Mouse (Mus musculus): ENCODE measurements around the gene Angptl8. TPM values are rescaled to one million over a fixed set of nuclear protein-coding genes. Genes with fewer than 3 reads are reported as not detected.

The Angptl8 gene
- total RNA-seq, 2 experiments from 2014 or later, result 1.5 TPM; not detected in 1

DNA sequence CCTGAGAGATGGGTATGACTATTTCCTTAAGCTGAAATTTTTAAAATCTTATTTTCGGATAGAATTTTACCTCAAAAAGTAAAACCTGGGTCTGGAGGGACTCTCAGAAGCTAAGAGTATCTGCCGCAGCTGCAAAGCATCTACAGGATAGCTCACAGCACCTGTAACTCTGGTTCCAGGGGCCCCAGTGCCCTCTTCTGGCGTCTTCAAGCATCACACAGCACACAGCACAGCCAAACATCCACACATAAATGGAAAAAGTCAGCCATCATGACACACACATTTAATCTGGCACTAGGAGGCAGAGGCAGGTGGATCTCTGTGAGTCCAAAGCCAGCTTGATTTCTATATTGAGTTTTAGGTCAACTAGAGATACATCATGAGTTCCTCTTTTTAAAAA lies 41.3 kb downstream of the Angptl8 start:
- ATAC-seq (replicated peaks; ENCODE audit: poor library complexity, severe bottlenecking), result no peak

Other genes with a start within 250 kb of the Angptl8 start
- gene Timm29, start 242.8 kb upstream of the Angptl8 start, total RNA-seq (2014; fragmentation: Nextera tagmentation), result 37.5 and 39.9 TPM in 2 replicates
- gene Timm29, start 242.8 kb upstream of the Angptl8 start, total RNA-seq (2017), result 51.6 and 59.1 TPM in 2 replicates
- gene Yipf2, start 242.7 kb upstream of the Angptl8 start, total RNA-seq (2014; fragmentation: Nextera tagmentation), result 16.2 and 19.9 TPM in 2 replicates
- 12.2 and 18.2 TPM in 2 replicates for gene Yipf2, start 242.7 kb upstream of the Angptl8 start, total RNA-seq (2017)
- 60.6 and 67.8 TPM in 2 replicates for gene Smarca4, start 219.3 kb upstream of the Angptl8 start, total RNA-seq (2014; fragmentation: Nextera tagmentation)
- 58.6 and 60.7 TPM in 2 replicates for gene Smarca4, start 219.3 kb upstream of the Angptl8 start, total RNA-seq (2017)
- 8.9 and 9.0 TPM in 2 replicates for gene Ldlr, start 112.0 kb upstream of the Angptl8 start, total RNA-seq (2014; fragmentation: Nextera tagmentation)
- 13.1 and 15.5 TPM in 2 replicates for gene Ldlr, start 112.0 kb upstream of the Angptl8 start, total RNA-seq (2017)
- 31.4 and 46.5 TPM in 2 replicates for gene Spc24, start 75.2 kb upstream of the Angptl8 start, total RNA-seq (2014; fragmentation: Nextera tagmentation)
- 117 and 138 TPM in 2 replicates for gene Spc24, start 75.2 kb upstream of the Angptl8 start, total RNA-seq (2017)
- gene Kank2, start 36.8 kb upstream of the Angptl8 start, total RNA-seq (2014; fragmentation: Nextera tagmentation), result 1.5 and 2.1 TPM in 2 replicates
- gene Kank2, start 36.8 kb upstream of the Angptl8 start, total RNA-seq (2017), result 0.78 and 1.6 TPM in 2 replicates
- gene Dock6, start 17.1 kb downstream of the Angptl8 start, total RNA-seq (2014; fragmentation: Nextera tagmentation), result 4.2 TPM in 2 replicates
- gene Dock6, start 17.1 kb downstream of the Angptl8 start, total RNA-seq (2017), result 0.52 and 5.6 TPM in 2 replicates
- 22.5 and 33.1 TPM in 2 replicates for gene Rab3d, start 82.7 kb downstream of the Angptl8 start, total RNA-seq (2014; fragmentation: Nextera tagmentation)
- gene Rab3d, start 82.7 kb downstream of the Angptl8 start, total RNA-seq (2017), result 44.0 and 51.7 TPM in 2 replicates
- not detected in 2 replicates for gene Ccdc159, start 92.0 kb downstream of the Angptl8 start, total RNA-seq (2014; fragmentation: Nextera tagmentation)
- 0.69 TPM in 1 of 2 replicates, not detected in the other for gene Ccdc159, start 92.0 kb downstream of the Angptl8 start, total RNA-seq (2017)
- gene Tmem205, start 92.0 kb downstream of the Angptl8 start, total RNA-seq (2014; fragmentation: Nextera tagmentation), result 40.4 and 75.8 TPM in 2 replicates
- gene Tmem205, start 92.0 kb downstream of the Angptl8 start, total RNA-seq (2017), result 21.1 and 33.3 TPM in 2 replicates
- 0.58 and 1.4 TPM in 2 replicates for gene Plppr2, start 101.5 kb downstream of the Angptl8 start, total RNA-seq (2014; fragmentation: Nextera tagmentation)
- not detected in 2 replicates for gene Plppr2, start 101.5 kb downstream of the Angptl8 start, total RNA-seq (2017)
- gene Swsap1, start 120.2 kb downstream of the Angptl8 start, total RNA-seq (2014; fragmentation: Nextera tagmentation), result 7.8 and 9.9 TPM in 2 replicates
- 7.6 and 8.2 TPM in 2 replicates for gene Swsap1, start 120.2 kb downstream of the Angptl8 start, total RNA-seq (2017)
- 0.21 and 0.41 TPM in 2 replicates for gene Epor, start 128.0 kb downstream of the Angptl8 start, total RNA-seq (2014; fragmentation: Nextera tagmentation)
- 0.77 TPM in 1 of 2 replicates, not detected in the other for gene Epor, start 128.0 kb downstream of the Angptl8 start, total RNA-seq (2017)
- gene Rgl3, start 153.9 kb downstream of the Angptl8 start, total RNA-seq (2014; fragmentation: Nextera tagmentation), result not detected in 2 replicates
- gene Rgl3, start 153.9 kb downstream of the Angptl8 start, total RNA-seq (2017), result not detected in 2 replicates
- gene Ccdc151, start 167.1 kb downstream of the Angptl8 start, total RNA-seq (2014; fragmentation: Nextera tagmentation), result not detected in 2 replicates
- gene Ccdc151, start 167.1 kb downstream of the Angptl8 start, total RNA-seq (2017), result not detected in 2 replicates
- gene Prkcsh, start 167.3 kb downstream of the Angptl8 start, total RNA-seq (2014; fragmentation: Nextera tagmentation), result 61.4 and 68.4 TPM in 2 replicates
- 127 and 144 TPM in 2 replicates for gene Prkcsh, start 167.3 kb downstream of the Angptl8 start, total RNA-seq (2017)
- not detected in 2 replicates for gene Elavl3, start 216.5 kb downstream of the Angptl8 start, total RNA-seq (2014; fragmentation: Nextera tagmentation)
- gene Elavl3, start 216.5 kb downstream of the Angptl8 start, total RNA-seq (2017), result 0.31 TPM in 1 of 2 replicates, not detected in the other
- not detected in 2 replicates for gene Gm49318, start 235.7 kb downstream of the Angptl8 start, total RNA-seq (2014; fragmentation: Nextera tagmentation)
- not detected in 2 replicates for gene Gm49318, start 235.7 kb downstream of the Angptl8 start, total RNA-seq (2017)
- gene Zfp653, start 235.9 kb downstream of the Angptl8 start, total RNA-seq (2014; fragmentation: Nextera tagmentation), result 6.2 and 8.7 TPM in 2 replicates
- gene Zfp653, start 235.9 kb downstream of the Angptl8 start, total RNA-seq (2017), result 5.8 and 9.3 TPM in 2 replicates
- 21.1 and 29.5 TPM in 2 replicates for gene Ecsit, start 249.9 kb downstream of the Angptl8 start, total RNA-seq (2014; fragmentation: Nextera tagmentation)
- gene Ecsit, start 249.9 kb downstream of the Angptl8 start, total RNA-seq (2017), result 28.2 and 30.3 TPM in 2 replicates